Mouse (Mus musculus): ENCODE data around the gene Fsd2. TPM values are rescaled to one million over a fixed set of nuclear protein-coding genes. Genes with fewer than 3 reads are reported as not detected.

Fsd2 gene
- polyA plus RNA-seq, 1 experiment, result 18.0 TPM

DNA sequence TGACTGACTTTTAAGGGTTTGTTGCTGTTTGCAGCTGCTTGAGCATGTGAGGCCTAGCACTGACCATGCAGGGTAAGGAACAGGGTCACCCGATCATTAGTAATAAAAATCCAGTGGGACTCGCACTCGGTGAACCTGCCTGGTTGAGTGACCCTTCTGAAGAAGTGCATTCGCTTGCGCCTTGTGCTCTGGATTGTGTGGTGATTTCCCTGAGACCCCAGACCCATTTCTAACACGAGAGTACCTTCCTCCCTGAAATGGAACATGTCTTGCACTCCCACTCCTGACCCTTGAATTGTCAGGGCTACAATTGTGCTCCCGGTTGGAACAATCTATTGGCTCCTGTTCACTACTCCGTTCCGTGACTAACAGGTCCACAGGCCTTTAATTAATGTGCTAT is 74.1 kb downstream of the Fsd2 start:
- H3K4me1 ChIP-seq (ENCODE audit: control insufficient read depth, insufficient read depth, insufficient read length, low read length), result 0 out of 2 replicates have a peak, but pooled peaks cover 2% of the 10 kb centered on the region
- H3K27ac ChIP-seq (replicated peaks; ENCODE audit: low read depth, low read length), result no peak overlapping the region
- no peak overlapping the region for H3K4me3 ChIP-seq (ENCODE audit: insufficient read depth, low read depth, low read length)

DNA sequence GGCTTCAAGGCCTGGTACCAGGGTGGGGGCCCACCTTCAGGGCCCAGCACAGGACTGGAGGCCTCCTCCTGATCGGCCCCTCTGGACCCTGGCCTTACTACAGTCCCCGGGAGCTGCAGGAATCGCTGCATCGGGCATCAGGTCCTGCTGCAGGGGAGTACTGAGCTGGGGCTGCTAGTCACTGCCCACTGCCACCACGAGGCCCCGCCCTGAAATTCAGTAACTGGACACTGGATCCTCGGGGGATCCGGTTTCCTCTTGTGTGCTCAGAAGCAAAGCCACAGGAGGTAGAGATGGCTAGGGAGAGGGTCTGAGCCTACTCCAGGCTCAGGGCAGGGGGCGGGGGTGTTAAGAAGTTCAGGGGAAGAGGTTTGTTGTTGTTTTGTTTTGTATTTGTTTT is 77.1 kb downstream of the Fsd2 start:
- no peak overlapping the region for H3K4me3 ChIP-seq (ENCODE audit: insufficient read depth, low read depth, low read length)
- 0 out of 2 replicates have a peak, but pooled peaks cover 2% of the 10 kb centered on the region for H3K4me1 ChIP-seq (ENCODE audit: control insufficient read depth, insufficient read depth, insufficient read length, low read length)
- no peak overlapping the region for H3K27ac ChIP-seq (replicated peaks; ENCODE audit: low read depth, low read length)

Other genes with a start within 250 kb of the Fsd2 start
- gene Rps17, start 221.7 kb downstream of the Fsd2 start, polyA plus RNA-seq (2012; ENCODE audit: insufficient read depth, insufficient read length, missing spikeins), result 1,265 and 1,513 TPM in 2 replicates
- 20.8 and 23.2 TPM in 2 replicates for gene Cpeb1, start 111.5 kb downstream of the Fsd2 start, polyA plus RNA-seq (2012; ENCODE audit: insufficient read depth, insufficient read length, missing spikeins)
- gene Ap3b2, start 73.0 kb downstream of the Fsd2 start, polyA plus RNA-seq (2012; ENCODE audit: insufficient read depth, insufficient read length, missing spikeins), result not detected in 2 replicates
- gene BC048679, start 68.7 kb downstream of the Fsd2 start, polyA plus RNA-seq (2012; ENCODE audit: insufficient read depth, insufficient read length, missing spikeins), result not detected in 2 replicates
- 10.7 and 12.9 TPM in 2 replicates for gene Whamm, start 4.3 kb upstream of the Fsd2 start, polyA plus RNA-seq (2012; ENCODE audit: insufficient read depth, insufficient read length, missing spikeins)
- gene Homer2, start 140.6 kb upstream of the Fsd2 start, polyA plus RNA-seq (2012; ENCODE audit: insufficient read depth, insufficient read length, missing spikeins), result 1.0 and 1.1 TPM in 2 replicates
- gene Ramac, start 196.0 kb upstream of the Fsd2 start, polyA plus RNA-seq (2012; ENCODE audit: insufficient read depth, insufficient read length, missing spikeins), result 30.5 and 35.6 TPM in 2 replicates
- gene 3110040N11Rik, start 222.5 kb upstream of the Fsd2 start, polyA plus RNA-seq (2012; ENCODE audit: insufficient read depth, insufficient read length, missing spikeins), result 26.6 and 31.2 TPM in 2 replicates